Mouse (Mus musculus): ENCODE data around the gene Tpst2. TPM values are rescaled to one million over a fixed set of nuclear protein-coding genes. Genes with fewer than 3 reads are reported as not detected.

Gene Tpst2
- polyA plus RNA-seq, 1 experiment from 2014 or later: 30.0 TPM

GRCm38 (mm10) chr5:112296404-112297181 lies 20.1 kb downstream of the Tpst2 start:
- Histone ChIP-seq H3K36me3 (ENCODE audit: control insufficient read depth, insufficient read depth, low read length) (no peaks in the 10 kb centered on the region), H3K9me3 (ENCODE audit: control insufficient read depth, low read length) (no peaks in the 10 kb centered on the region), H3K9ac (ENCODE audit: low read length) (no peak overlapping the region), H3K27ac (ENCODE audit: low read depth, low read length) (no peak overlapping the region), H3K27me3 (ENCODE audit: control insufficient read depth, insufficient read depth, low read length) (no peaks in the 10 kb centered on the region), H3K4me3 (ENCODE audit: low read depth, low read length) (no peak overlapping the region), H3K4me2 (ENCODE audit: low read depth) (no peak overlapping the region), H3K4me1 (ENCODE audit: control insufficient read depth, insufficient read depth, low read length) (no peaks in the 10 kb centered on the region)
- no peak for DNase-seq (ENCODE audit: low spot score)
- WGBS: 89% methylated on average over 6 of the region's 6 CpGs
- ATAC-seq (ENCODE audit: insufficient read depth, low FRiP score, low TSS enrichment): no peak

GRCm38 (mm10) chr5:112297257-112297656 lies 20.8 kb downstream of the Tpst2 start:
- 90% methylated on average over 2 of the region's 2 CpGs for WGBS
- no peaks in the 10 kb centered on the region for H3K27me3 ChIP-seq (ENCODE audit: control insufficient read depth, insufficient read depth, low read length)
- no peak for ATAC-seq (ENCODE audit: insufficient read depth, low FRiP score, low TSS enrichment)

GRCm38 (mm10) chr5:112298226-112298988 lies 21.9 kb downstream of the Tpst2 start:
- Histone ChIP-seq H3K4me2 (ENCODE audit: low read depth) (no peak overlapping the region), H3K4me1 (ENCODE audit: control insufficient read depth, insufficient read depth, low read length) (no peaks in the 10 kb centered on the region), H3K9ac (ENCODE audit: low read length) (no peak overlapping the region), H3K9me3 (ENCODE audit: control insufficient read depth, low read length) (no peaks in the 10 kb centered on the region), H3K36me3 (ENCODE audit: control insufficient read depth, insufficient read depth, low read length) (no peaks in the 10 kb centered on the region), H3K27ac (ENCODE audit: low read depth, low read length) (no peak overlapping the region), H3K27me3 (ENCODE audit: control insufficient read depth, insufficient read depth, low read length) (no peaks in the 10 kb centered on the region), H3K4me3 (ENCODE audit: low read depth, low read length) (no peak overlapping the region)
- ATAC-seq (ENCODE audit: insufficient read depth, low FRiP score, low TSS enrichment) (no peak), DNase-seq (ENCODE audit: low spot score) (no peak)
- 88% methylated on average over 12 of the region's 12 CpGs for WGBS

More at GRCm38 (mm10) chr5:112297257-112297656, 20.8 kb downstream of the Tpst2 start:
- Histone ChIP-seq H3K4me3 (ENCODE audit: low read depth, low read length) (no peak overlapping the region), H3K9ac (ENCODE audit: low read length) (no peak overlapping the region), H3K4me1 (ENCODE audit: control insufficient read depth, insufficient read depth, low read length) (no peaks in the 10 kb centered on the region), H3K27ac (ENCODE audit: low read depth, low read length) (no peak overlapping the region), H3K9me3 (ENCODE audit: control insufficient read depth, low read length) (no peaks in the 10 kb centered on the region), H3K36me3 (ENCODE audit: control insufficient read depth, insufficient read depth, low read length) (no peaks in the 10 kb centered on the region), H3K4me2 (ENCODE audit: low read depth) (no peak overlapping the region)
- no peak for DNase-seq (ENCODE audit: low spot score)

- no peak overlapping the region for H3K9ac ChIP-seq (ENCODE audit: low read length)
- no peak overlapping the region for H3K4me2 ChIP-seq (ENCODE audit: low read depth)
- H3K27ac ChIP-seq (ENCODE audit: low read depth, low read length): no peak overlapping the region
- H3K27me3 ChIP-seq (ENCODE audit: control insufficient read depth, insufficient read depth, low read length): no peaks in the 10 kb centered on the region
- no peak for DNase-seq (ENCODE audit: low spot score)
- H3K4me3 ChIP-seq (ENCODE audit: low read depth, low read length): no peak overlapping the region
- H3K4me1 ChIP-seq (ENCODE audit: control insufficient read depth, insufficient read depth, low read length): no peaks in the 10 kb centered on the region
- 83% methylated on average over 4 of the region's 4 CpGs for WGBS
- no peaks in the 10 kb centered on the region for H3K36me3 ChIP-seq (ENCODE audit: control insufficient read depth, insufficient read depth, low read length)
- H3K9me3 ChIP-seq (ENCODE audit: control insufficient read depth, low read length): no peaks in the 10 kb centered on the region
- no peak for ATAC-seq (ENCODE audit: insufficient read depth, low FRiP score, low TSS enrichment)
Observed at GRCm38 (mm10) chr5:112299399-112299798, 22.9 kb downstream of the Tpst2 start.

GRCm38 (mm10) chr5:112300112-112300511 lies 23.6 kb downstream of the Tpst2 start:
- no peak overlapping the region for H3K4me2 ChIP-seq (ENCODE audit: low read depth)
- ATAC-seq (ENCODE audit: insufficient read depth, low FRiP score, low TSS enrichment): no peak
- H3K9me3 ChIP-seq (ENCODE audit: control insufficient read depth, low read length): no peaks in the 10 kb centered on the region
- no peak overlapping the region for H3K9ac ChIP-seq (ENCODE audit: low read length)
- no peaks in the 10 kb centered on the region for H3K36me3 ChIP-seq (ENCODE audit: control insufficient read depth, insufficient read depth, low read length)
- H3K4me3 ChIP-seq (ENCODE audit: low read depth, low read length): no peak overlapping the region
- DNase-seq (ENCODE audit: low spot score): no peak
- H3K27me3 ChIP-seq (ENCODE audit: control insufficient read depth, insufficient read depth, low read length): no peaks in the 10 kb centered on the region
- H3K27ac ChIP-seq (ENCODE audit: low read depth, low read length): no peak overlapping the region
- 72% methylated on average over 2 of the region's 2 CpGs for WGBS
- no peaks in the 10 kb centered on the region for H3K4me1 ChIP-seq (ENCODE audit: control insufficient read depth, insufficient read depth, low read length)

DNA sequence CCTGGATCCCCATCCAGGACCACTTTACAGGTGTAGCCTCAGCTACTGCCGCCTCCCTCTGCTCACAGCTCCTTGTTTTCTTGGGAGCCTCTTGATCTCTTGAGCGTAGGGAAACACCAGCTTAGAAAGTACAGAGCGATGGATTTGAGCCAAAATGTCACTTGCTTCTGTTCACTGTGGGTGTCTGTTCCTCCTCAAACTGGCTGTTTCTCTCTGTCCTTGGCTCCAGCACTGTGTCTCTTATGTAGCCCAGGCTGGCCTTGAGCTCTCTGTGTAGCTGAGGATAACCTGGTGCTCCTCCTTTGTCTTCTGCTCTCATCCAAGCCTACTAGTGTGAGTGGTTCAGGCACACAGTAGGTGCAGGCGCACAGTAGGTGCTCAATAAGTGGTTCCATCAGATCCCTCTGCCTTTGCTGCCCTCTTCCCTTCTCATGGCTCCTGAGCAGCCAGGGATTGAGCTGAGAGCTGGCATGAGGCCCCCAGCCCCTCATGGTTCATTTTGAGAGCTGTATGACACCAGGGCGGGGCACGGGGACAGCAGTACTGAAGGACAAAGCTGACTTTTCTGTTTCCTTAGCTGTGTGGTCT lies 24.3 kb downstream of the Tpst2 start:
- Histone ChIP-seq H3K4me2 (ENCODE audit: low read depth) (no peak overlapping the region), H3K27me3 (ENCODE audit: control insufficient read depth, insufficient read depth, low read length) (no peaks in the 10 kb centered on the region), H3K36me3 (ENCODE audit: control insufficient read depth, insufficient read depth, low read length) (no peaks in the 10 kb centered on the region), H3K4me3 (ENCODE audit: low read depth, low read length) (no peak overlapping the region), H3K4me1 (ENCODE audit: control insufficient read depth, insufficient read depth, low read length) (no peaks in the 10 kb centered on the region), H3K9ac (ENCODE audit: low read length) (no peak overlapping the region), H3K27ac (ENCODE audit: low read depth, low read length) (no peak overlapping the region), H3K9me3 (ENCODE audit: control insufficient read depth, low read length) (no peaks in the 10 kb centered on the region)
- no peak for DNase-seq (ENCODE audit: low spot score)
- ATAC-seq (ENCODE audit: insufficient read depth, low FRiP score, low TSS enrichment): no peak
- 96% methylated on average over 6 of the region's 6 CpGs for WGBS

GRCm38 (mm10) chr5:112301694-112302093 lies 25.2 kb downstream of the Tpst2 start:
- no peak for DNase-seq (ENCODE audit: low spot score)
- Histone ChIP-seq H3K36me3 (ENCODE audit: control insufficient read depth, insufficient read depth, low read length) (no peaks in the 10 kb centered on the region), H3K4me2 (ENCODE audit: low read depth) (no peak overlapping the region), H3K4me3 (ENCODE audit: low read depth, low read length) (no peak overlapping the region), H3K9ac (ENCODE audit: low read length) (no peak overlapping the region), H3K27me3 (ENCODE audit: control insufficient read depth, insufficient read depth, low read length) (no peaks in the 10 kb centered on the region), H3K27ac (ENCODE audit: low read depth, low read length) (no peak overlapping the region), H3K9me3 (ENCODE audit: control insufficient read depth, low read length) (no peaks in the 10 kb centered on the region), H3K4me1 (ENCODE audit: control insufficient read depth, insufficient read depth, low read length) (no peaks in the 10 kb centered on the region)
- WGBS: 82% methylated on average over 4 of the region's 4 CpGs
- no peak for ATAC-seq (ENCODE audit: insufficient read depth, low FRiP score, low TSS enrichment)

DNA sequence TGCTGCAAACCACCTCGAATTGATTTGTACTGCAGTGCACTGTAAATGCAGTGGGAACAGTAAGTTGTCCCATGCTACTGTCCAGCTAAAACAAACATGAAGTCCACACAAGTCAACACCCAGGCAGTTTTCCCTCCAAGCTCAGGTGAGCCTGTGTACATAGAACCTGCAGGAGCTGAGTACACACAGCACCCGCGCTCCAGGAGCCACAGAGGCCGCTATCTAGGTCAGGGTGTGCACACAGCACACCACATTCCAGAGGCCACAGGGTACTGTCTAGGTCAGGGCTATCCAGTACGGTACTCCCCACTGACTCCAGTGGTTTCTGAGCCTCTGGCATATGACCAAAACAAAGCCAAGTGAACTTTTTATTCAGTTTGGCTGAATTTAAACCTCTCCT lies 25.8 kb downstream of the Tpst2 start:
- Histone ChIP-seq H3K4me1 (ENCODE audit: control insufficient read depth, insufficient read depth, low read length) (no peaks in the 10 kb centered on the region), H3K4me3 (ENCODE audit: low read depth, low read length) (no peak overlapping the region), H3K9ac (ENCODE audit: low read length) (no peak overlapping the region), H3K27ac (ENCODE audit: low read depth, low read length) (no peak overlapping the region), H3K9me3 (ENCODE audit: control insufficient read depth, low read length) (no peaks in the 10 kb centered on the region), H3K4me2 (ENCODE audit: low read depth) (no peak overlapping the region), H3K36me3 (ENCODE audit: control insufficient read depth, insufficient read depth, low read length) (0 out of 2 replicates have a peak, but pooled peaks cover under 1% of the 10 kb centered on the region), H3K27me3 (ENCODE audit: control insufficient read depth, insufficient read depth, low read length) (no peaks in the 10 kb centered on the region)
- 86% methylated on average over 5 of the region's 5 CpGs for WGBS
- ATAC-seq (ENCODE audit: insufficient read depth, low FRiP score, low TSS enrichment): no peak
- DNase-seq (ENCODE audit: low spot score): no peak
